Mouse (Mus musculus) midbrain, embryonic 14.5 days (tissue): ENCODE measurements around the gene Gm21915. TPM values are rescaled to one million over a fixed set of nuclear protein-coding genes. Genes with fewer than 3 reads are reported as not detected.

Experiments
- ATAC-seq: fragments of 200-750 bp; cut with Nextera tagmentation; 2 replicates; pipeline ENCODE4 v1.8.0; 2017; ENCODE audit warnings: moderate number of reproducible peaks, moderate library complexity; ENCODE audit not compliant: low FRiP score, low TSS enrichment
- DNase-seq: peaks from one replicate; pipeline ENCODE4 v3.0.0-alpha.2; 2015
- H3K27ac ChIP-seq: fragments of 300-500 bp; sonication (generic); replicated peaks from 2 replicates; pipeline ENCODE4 v1.5.1; 2014; ENCODE audit warnings: mild to moderate bottlenecking, low read depth, low read length, moderate library complexity
- H3K27me3 ChIP-seq: fragments of 300-500 bp; sonication (generic); 2 replicates; pipeline ENCODE4 v1.6.1; 2014; ENCODE audit warnings: low read length, control low read depth, mixed read lengths; ENCODE audit not compliant: control insufficient read depth, insufficient read depth
- H3K36me3 ChIP-seq: fragments of 300-500 bp; sonication (generic); 2 replicates; pipeline ENCODE4 v1.6.1; 2014; ENCODE audit warnings: low read length, control low read depth; ENCODE audit not compliant: control insufficient read depth, insufficient read depth
- H3K4me1 ChIP-seq: fragments of 300-500 bp; sonication (generic); 2 replicates; pipeline ENCODE4 v1.6.1; 2014; ENCODE audit warnings: mild to moderate bottlenecking, antibody characterized with exemption, low read length, control low read depth; ENCODE audit not compliant: control insufficient read depth, insufficient read depth
- H3K4me2 ChIP-seq: fragments of 300-500 bp; sonication (generic); 2 replicates; pipeline ENCODE4 v1.6.1; 2014; ENCODE audit warnings: mild to moderate bottlenecking, low read length, moderate library complexity
- H3K4me3 ChIP-seq: fragments of 300-500 bp; sonication (generic); replicated peaks from 2 replicates; pipeline ENCODE4 v1.5.1; 2014; ENCODE audit warnings: low read depth, low read length
- H3K9ac ChIP-seq: fragments of 300-500 bp; sonication (generic); replicated peaks from 2 replicates; pipeline ENCODE4 v1.6.1; 2014; ENCODE audit warnings: mild to moderate bottlenecking, low read length, moderate library complexity
- H3K9me3 ChIP-seq: fragments of 300-500 bp; sonication (generic); 2 replicates; pipeline ENCODE4 v1.6.1; 2016; ENCODE audit warnings: low read length, control low read depth, mixed read lengths; ENCODE audit not compliant: control insufficient read depth
- WGBS: fragments of 180-500 bp; shearing (Covaris S2); extraction: QIAGEN DNeasy Blood & Tissue Kit; methylation state at CpG from one replicate; pipeline ENCODE4 v1.1.7; 2014; 5-methylcytosine and 5-hydroxymethylcytosine counted together
- polyA plus RNA-seq: library from polyadenylated mRNA; unstranded; fragments of >200 nt; fragmentation: Nextera tagmentation; extraction: Ambion mirVana; gene quantifications from 2 replicates; pipeline ENCODE4 v1.2.1, GENCODE M21; 2014

Gene Gm21915
- polyA plus RNA-seq, 1 experiment from 2014 or later: not detected

GRCm38 (mm10) chr9:40685801-40686420, 15.5 kb downstream of the Gm21915 start, which contains the start of gene Clmp:
Gene Clmp, plus strand, starts transcription at chr9:40685962.
- Histone ChIP-seq H3K27me3 (no peaks in the 10 kb centered on the region), H3K9ac (peak within 1 kb of the TSS; percentile 90), H3K4me1 (peaks cover 9% of the 10 kb centered on the region; the same call in 1 of the 2 replicates), H3K27ac (peak within 1 kb of the TSS; percentile 94), H3K4me2 (peak within 1 kb of the TSS; percentile 75), H3K4me3 (peak within 1 kb of the TSS; percentile 76), H3K36me3 (no peaks in the 10 kb centered on the region), H3K9me3 (no peaks in the 10 kb centered on the region)
- under 1% methylated on average over 49 of the region's 53 CpGs for WGBS
- DNase-seq: peak; percentile 78
- ATAC-seq: peak; percentile 75

- Histone ChIP-seq H3K9me3 (no peaks in the 10 kb centered on the region), H3K9ac (peak overlapping the region; percentile 90), H3K4me2 (peak overlapping the region; percentile 75), H3K4me1 (peaks cover 9% of the 10 kb centered on the region; the same call in 1 of the 2 replicates), H3K4me3 (peak overlapping the region; percentile 76), H3K27me3 (no peaks in the 10 kb centered on the region), H3K27ac (peak overlapping the region; percentile 94), H3K36me3 (no peaks in the 10 kb centered on the region)
- DNase-seq: peak; percentile 72
- 2% methylated on average over 23 of the region's 23 CpGs for WGBS
- ATAC-seq: peak; percentile 72
Measured at GRCm38 (mm10) chr9:40686421-40686899, 16.0 kb downstream of the Gm21915 start.

DNA sequence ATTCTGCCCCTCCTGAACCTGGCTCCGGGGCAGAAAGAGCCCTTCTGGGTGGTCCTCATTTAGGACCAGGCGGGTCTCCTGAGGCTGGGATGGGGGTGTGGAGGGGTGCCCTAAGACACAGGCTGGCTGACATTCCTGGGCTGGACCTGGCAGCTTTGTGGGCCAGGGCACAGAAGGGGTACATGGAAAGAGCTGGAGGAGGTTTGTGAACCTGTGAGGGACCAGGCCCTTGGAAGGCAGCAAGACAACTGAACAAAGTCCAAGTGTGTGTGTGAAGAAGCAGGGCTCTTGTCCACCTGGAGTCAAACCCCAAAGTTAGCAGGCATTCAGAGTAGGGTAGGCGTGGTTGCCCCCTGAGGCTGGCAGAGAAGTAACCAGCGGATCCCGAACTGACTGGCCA, 16.6 kb downstream of the Gm21915 start:
- 54% methylated on average over 5 of the region's 5 CpGs for WGBS
- Histone ChIP-seq H3K4me2 (peak overlapping the region; percentile 75), H3K36me3 (no peaks in the 10 kb centered on the region), H3K27me3 (no peaks in the 10 kb centered on the region), H3K4me3 (peak overlapping the region; percentile 76), H3K9ac (peak overlapping the region; percentile 90), H3K9me3 (no peaks in the 10 kb centered on the region), H3K27ac (peak overlapping the region; percentile 94), H3K4me1 (peaks cover 9% of the 10 kb centered on the region; the same call in 1 of the 2 replicates)
- no peak for DNase-seq
- ATAC-seq: no peak

GRCm38 (mm10) chr9:40687553-40687952, 17.1 kb downstream of the Gm21915 start:
- Histone ChIP-seq H3K4me3 (peak overlapping the region; percentile 76), H3K9me3 (no peaks in the 10 kb centered on the region), H3K36me3 (no peaks in the 10 kb centered on the region), H3K4me1 (peaks cover 9% of the 10 kb centered on the region; the same call in 1 of the 2 replicates), H3K27ac (no peak overlapping the region), H3K9ac (peak overlapping the region; percentile 90), H3K27me3 (no peaks in the 10 kb centered on the region), H3K4me2 (peak overlapping the region; percentile 75)
- WGBS: 49% methylated on average over 3 of the region's 3 CpGs
- ATAC-seq: no peak
- peak; percentile 40 for DNase-seq

DNA sequence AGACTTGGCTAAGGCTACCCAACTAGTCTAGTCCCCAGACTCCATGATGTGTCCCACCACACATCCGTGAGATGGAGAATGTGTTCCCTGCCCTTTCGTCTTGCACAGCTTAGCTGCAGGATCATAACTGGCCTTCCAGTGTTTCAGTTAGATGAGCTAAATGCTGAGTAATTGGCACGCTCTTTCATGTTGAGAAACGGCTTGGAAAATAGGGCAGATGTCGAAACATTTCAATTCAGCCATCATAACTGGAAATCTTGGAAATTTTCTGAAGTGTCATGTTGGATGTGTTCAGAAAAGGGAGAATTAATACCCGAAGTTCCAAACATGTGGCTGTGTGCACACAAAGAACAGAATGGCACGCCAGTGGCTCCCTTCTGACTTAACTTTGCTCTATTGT, 20.1 kb downstream of the Gm21915 start:
- H3K9ac ChIP-seq: no peak overlapping the region
- no peak overlapping the region for H3K27ac ChIP-seq
- no peak for DNase-seq
- no peaks in the 10 kb centered on the region for H3K9me3 ChIP-seq
- 91% methylated on average over 7 of the region's 7 CpGs for WGBS
- no peak overlapping the region for H3K4me3 ChIP-seq
- H3K4me2 ChIP-seq: no peak overlapping the region
- H3K27me3 ChIP-seq: no peaks in the 10 kb centered on the region
- no peaks in the 10 kb centered on the region for H3K36me3 ChIP-seq
- H3K4me1 ChIP-seq: peaks cover 31% of the 10 kb centered on the region
- ATAC-seq: no peak

DNA sequence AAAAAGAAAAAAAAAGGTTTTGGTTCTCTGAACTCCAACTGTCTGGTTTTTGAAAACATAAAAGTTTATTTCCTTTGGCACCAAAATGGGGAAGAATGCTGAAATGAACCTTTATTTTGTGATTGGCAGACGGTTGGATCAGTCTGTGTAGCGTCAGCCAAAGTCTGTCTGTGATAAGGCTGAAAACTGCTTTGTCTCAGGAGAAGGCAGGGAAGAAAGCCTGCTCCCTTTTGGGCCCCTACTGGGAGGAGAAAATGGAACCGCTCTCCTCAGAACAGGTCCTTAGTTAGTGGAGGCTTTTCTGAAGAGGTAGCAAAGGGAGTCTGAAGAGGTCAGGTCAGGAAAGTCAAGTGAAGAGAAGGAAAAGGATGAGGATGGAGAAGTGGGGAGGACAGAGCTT, 22.6 kb downstream of the Gm21915 start:
- WGBS: 18% methylated on average over 3 of the region's 3 CpGs
- no peak for ATAC-seq
- Histone ChIP-seq H3K4me3 (no peak overlapping the region), H3K27ac (peak overlapping the region; percentile 63; the same call in 1 of the 2 replicates), H3K4me2 (0 out of 2 replicates have a peak overlapping the region, but pooled peaks have one; percentile 4), H3K9ac (no peak overlapping the region), H3K4me1 (peaks cover 22% of the 10 kb centered on the region), H3K36me3 (no peaks in the 10 kb centered on the region), H3K9me3 (no peaks in the 10 kb centered on the region), H3K27me3 (no peaks in the 10 kb centered on the region)
- DNase-seq: no peak

DNA sequence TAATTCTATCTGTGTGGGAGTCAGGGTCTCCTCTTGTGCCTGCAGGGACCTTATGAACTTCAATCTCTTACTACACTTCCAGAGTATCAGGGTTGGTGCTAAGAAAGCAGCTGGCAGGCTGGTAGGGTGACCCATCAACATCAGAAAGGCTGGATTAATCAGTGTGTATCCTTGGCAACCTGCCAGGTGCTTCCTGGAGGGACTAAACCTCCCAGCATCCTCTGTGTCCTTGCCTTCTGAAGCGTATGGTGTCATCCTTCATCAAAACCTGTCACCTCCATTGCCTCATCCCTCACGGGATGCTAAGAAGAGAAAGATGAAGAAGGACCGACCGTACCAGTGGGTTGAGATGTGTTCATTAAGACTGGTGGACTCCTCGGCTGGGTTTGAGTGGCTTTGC, 23.4 kb downstream of the Gm21915 start:
- H3K36me3 ChIP-seq: no peaks in the 10 kb centered on the region
- WGBS: 23% methylated on average over 5 of the region's 5 CpGs
- no peak overlapping the region for H3K4me3 ChIP-seq
- ATAC-seq (peak; percentile 69; the same call in 1 of the 2 replicates), DNase-seq (peak; percentile 84)
- peak overlapping the region; percentile 4; the same call in 1 of the 2 replicates for H3K4me2 ChIP-seq
- no peaks in the 10 kb centered on the region for H3K27me3 ChIP-seq
- H3K9ac ChIP-seq: no peak overlapping the region
- no peaks in the 10 kb centered on the region for H3K9me3 ChIP-seq
- H3K27ac ChIP-seq: peak overlapping the region; percentile 63
- H3K4me1 ChIP-seq: peaks cover 22% of the 10 kb centered on the region

- H3K4me3 ChIP-seq: no peak overlapping the region
- 56% methylated on average over 12 of the region's 12 CpGs for WGBS
- no peak overlapping the region for H3K9ac ChIP-seq
- ATAC-seq (0 out of 2 replicates have a peak, but pooled peaks have one; percentile 38), DNase-seq (peak; percentile 20)
- peak overlapping the region; percentile 9; the same call in 1 of the 2 replicates for H3K4me2 ChIP-seq
- no peaks in the 10 kb centered on the region for H3K36me3 ChIP-seq
- peak overlapping the region; percentile 63 for H3K27ac ChIP-seq
- peaks cover 22% of the 10 kb centered on the region for H3K4me1 ChIP-seq
- H3K9me3 ChIP-seq: no peaks in the 10 kb centered on the region
- H3K27me3 ChIP-seq: no peaks in the 10 kb centered on the region
Measured at GRCm38 (mm10) chr9:40694284-40694683, 23.9 kb downstream of the Gm21915 start.

GRCm38 (mm10) chr9:40696086-40696485, 25.7 kb downstream of the Gm21915 start:
- no peak overlapping the region for H3K4me3 ChIP-seq
- H3K27ac ChIP-seq: no peak overlapping the region
- WGBS: 92% methylated on average over 4 of the region's 4 CpGs
- H3K9ac ChIP-seq: no peak overlapping the region
- H3K4me1 ChIP-seq: peaks cover 22% of the 10 kb centered on the region
- no peaks in the 10 kb centered on the region for H3K27me3 ChIP-seq
- no peaks in the 10 kb centered on the region for H3K9me3 ChIP-seq
- no peak overlapping the region for H3K4me2 ChIP-seq
- no peak for ATAC-seq
- H3K36me3 ChIP-seq: no peaks in the 10 kb centered on the region
- DNase-seq: no peak
